Mouse (Mus musculus): ENCODE measurements around the gene Aqp6. TPM values are rescaled to one million over a fixed set of nuclear protein-coding genes. Genes with fewer than 3 reads are reported as not detected.

The Aqp6 gene
- polyA plus RNA-seq, 1 experiment, result not detected

DNA sequence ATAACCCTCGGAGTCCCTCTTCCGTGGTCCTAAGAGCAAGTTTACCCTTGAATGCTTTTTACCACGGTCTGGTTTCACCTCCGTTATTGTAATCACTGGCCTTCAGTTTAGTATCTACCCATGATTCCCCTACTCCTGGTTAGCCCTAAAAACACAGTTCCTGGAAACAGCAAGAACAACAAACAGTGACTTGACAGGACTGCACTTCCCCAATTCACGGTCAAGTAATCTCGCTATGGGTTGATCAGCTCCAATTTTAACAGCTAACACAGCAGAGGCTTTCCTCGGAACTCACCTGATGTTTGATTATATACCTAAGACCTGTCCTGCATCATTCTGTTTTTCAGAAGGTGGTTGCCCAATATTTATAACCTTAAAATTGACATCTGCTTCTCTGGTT, 33.5 kb downstream of the Aqp6 start:
- no peaks in the 10 kb centered on the region for H3K27me3 ChIP-seq (replicated peaks)
- H3K9me3 ChIP-seq, result no peaks in the 10 kb centered on the region
- no peak overlapping the region for H3K4me3 ChIP-seq (replicated peaks)
- H3K36me3 ChIP-seq (replicated peaks; ENCODE audit: low read length), result peaks cover 93% of the 10 kb centered on the region
- no peaks in the 10 kb centered on the region for H3K4me1 ChIP-seq
- no peak for TF ChIP-seq GATA1 (IDR thresholded peaks at IDR 0.05; ENCODE audit: borderline replicate concordance, low read length)
- no peak for TF ChIP-seq FLI1 (IDR thresholded peaks at IDR 0.05; ENCODE audit: low read length)

DNA sequence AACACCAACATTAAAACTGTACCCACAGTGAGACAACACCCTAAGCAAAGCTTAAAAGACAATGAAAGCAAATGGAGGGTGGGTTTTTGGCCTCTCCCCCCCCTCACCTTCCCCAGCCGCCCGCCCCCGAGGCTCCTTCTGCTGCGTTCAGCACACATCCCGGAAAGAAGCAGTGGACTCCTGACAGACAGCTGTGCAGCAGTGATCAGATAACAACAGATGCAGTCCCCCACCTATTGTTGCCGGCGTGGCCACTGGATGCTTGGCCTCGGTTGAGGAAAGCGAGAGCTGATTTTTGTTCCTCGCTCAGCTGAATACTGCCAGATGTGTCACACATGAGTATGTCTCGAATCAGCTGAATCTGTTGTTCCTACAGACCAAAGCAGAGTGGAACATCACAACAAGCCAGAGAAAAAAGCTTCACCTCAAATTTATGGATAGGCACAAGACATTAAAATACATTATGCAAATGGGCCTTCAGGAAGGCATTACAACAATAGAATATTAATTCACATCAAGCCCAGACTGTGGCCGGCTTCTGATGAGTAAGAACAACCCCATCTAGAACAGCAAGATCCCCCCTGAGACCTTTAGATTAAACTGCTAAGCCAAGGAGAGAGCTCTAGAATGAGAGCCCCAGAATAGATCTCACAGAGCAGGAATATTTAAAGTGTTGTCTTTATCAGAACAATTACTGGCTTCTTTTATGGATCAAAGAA, 36.4 kb downstream of the Aqp6 start:
- TF ChIP-seq FLI1 (IDR thresholded peaks at IDR 0.05; ENCODE audit: low read length) (no peak), GATA1 (IDR thresholded peaks at IDR 0.05; ENCODE audit: borderline replicate concordance, low read length) (no peak)
- H3K36me3 ChIP-seq (replicated peaks; ENCODE audit: low read length), result peaks cover 87% of the 10 kb centered on the region
- no peaks in the 10 kb centered on the region for H3K9me3 ChIP-seq
- H3K4me3 ChIP-seq (replicated peaks), result no peak overlapping the region
- H3K4me1 ChIP-seq, result no peaks in the 10 kb centered on the region
- no peaks in the 10 kb centered on the region for H3K27me3 ChIP-seq (replicated peaks)

DNA sequence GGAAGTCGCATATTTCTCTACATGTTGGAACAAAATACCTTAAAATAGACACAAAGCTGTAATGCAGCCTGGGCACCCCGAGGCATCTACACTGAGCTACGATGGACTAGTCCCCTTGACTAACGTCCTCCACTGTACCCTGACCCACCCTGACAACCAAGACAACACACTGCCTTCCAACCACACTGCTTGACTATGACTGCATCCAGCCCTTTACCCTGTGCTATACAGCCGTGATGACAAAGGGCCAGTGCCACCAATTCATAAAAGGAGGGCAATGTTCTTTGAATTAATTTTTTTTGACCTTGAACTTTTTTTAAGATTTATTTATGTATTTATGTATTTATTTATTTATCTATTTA, 36.9 kb downstream of the Aqp6 start:
- no peak overlapping the region for H3K4me3 ChIP-seq (replicated peaks)
- TF ChIP-seq FLI1 (IDR thresholded peaks at IDR 0.05; ENCODE audit: low read length) (no peak), GATA1 (IDR thresholded peaks at IDR 0.05; ENCODE audit: borderline replicate concordance, low read length) (no peak)
- H3K4me1 ChIP-seq, result no peaks in the 10 kb centered on the region
- no peaks in the 10 kb centered on the region for H3K27me3 ChIP-seq (replicated peaks)
- H3K9me3 ChIP-seq, result no peaks in the 10 kb centered on the region
- peaks cover 85% of the 10 kb centered on the region for H3K36me3 ChIP-seq (replicated peaks; ENCODE audit: low read length)

DNA sequence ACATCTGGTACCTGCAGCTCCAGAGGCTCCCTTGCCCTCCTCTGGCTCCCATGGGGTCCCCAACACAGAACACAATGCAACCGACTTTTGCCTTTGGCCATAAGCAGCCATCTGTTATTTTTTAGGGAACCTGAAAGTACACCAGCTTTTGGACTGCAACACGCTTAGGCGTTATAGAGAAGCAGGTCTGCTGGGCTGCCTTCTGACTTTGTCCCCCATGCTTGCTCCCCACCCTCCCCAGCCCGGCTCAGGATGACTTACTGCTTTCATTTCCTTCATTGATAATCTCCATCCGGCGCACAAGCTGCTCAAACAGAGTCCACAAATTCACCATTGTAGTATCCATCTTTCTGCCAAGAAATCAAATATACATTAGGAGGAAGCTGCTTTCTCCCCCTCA, 41.4 kb downstream of the Aqp6 start:
- peaks cover 41% of the 10 kb centered on the region for H3K36me3 ChIP-seq (replicated peaks; ENCODE audit: low read length)
- TF ChIP-seq FLI1 (IDR thresholded peaks at IDR 0.05; ENCODE audit: low read length), result no peak
- no peak for TF ChIP-seq GATA1 (IDR thresholded peaks at IDR 0.05; ENCODE audit: borderline replicate concordance, low read length)
- peaks cover 38% of the 10 kb centered on the region for H3K4me1 ChIP-seq
- H3K4me3 ChIP-seq (replicated peaks), result no peak overlapping the region
- no peaks in the 10 kb centered on the region for H3K9me3 ChIP-seq
- H3K27me3 ChIP-seq (replicated peaks), result no peaks in the 10 kb centered on the region

DNA sequence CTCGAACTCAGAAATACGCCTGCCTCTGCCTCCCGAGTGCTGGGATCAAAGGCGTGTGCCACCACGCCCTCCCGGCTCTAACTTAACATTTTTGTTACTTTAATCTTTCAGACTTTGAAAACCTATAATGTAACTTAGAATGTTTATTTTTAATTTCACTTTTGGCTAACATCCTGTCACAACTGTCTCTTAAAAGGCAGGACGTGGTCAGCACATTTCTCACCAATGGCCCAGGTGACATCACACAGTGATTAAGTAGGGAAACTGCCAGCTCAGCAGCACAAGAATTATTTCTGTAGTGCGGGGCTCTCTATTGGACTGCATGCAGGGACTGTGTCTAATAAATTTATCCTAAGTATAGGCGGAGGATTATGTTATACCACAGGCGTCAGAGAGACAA, 42.6 kb downstream of the Aqp6 start:
- H3K4me1 ChIP-seq, result peaks cover 48% of the 10 kb centered on the region
- no peak for TF ChIP-seq FLI1 (IDR thresholded peaks at IDR 0.05; ENCODE audit: low read length)
- TF ChIP-seq GATA1 (IDR thresholded peaks at IDR 0.05; ENCODE audit: borderline replicate concordance, low read length), result no peak
- H3K9me3 ChIP-seq, result no peaks in the 10 kb centered on the region
- H3K4me3 ChIP-seq (replicated peaks), result no peak overlapping the region
- H3K36me3 ChIP-seq (replicated peaks; ENCODE audit: low read length), result peaks cover 32% of the 10 kb centered on the region
- no peaks in the 10 kb centered on the region for H3K27me3 ChIP-seq (replicated peaks)

DNA sequence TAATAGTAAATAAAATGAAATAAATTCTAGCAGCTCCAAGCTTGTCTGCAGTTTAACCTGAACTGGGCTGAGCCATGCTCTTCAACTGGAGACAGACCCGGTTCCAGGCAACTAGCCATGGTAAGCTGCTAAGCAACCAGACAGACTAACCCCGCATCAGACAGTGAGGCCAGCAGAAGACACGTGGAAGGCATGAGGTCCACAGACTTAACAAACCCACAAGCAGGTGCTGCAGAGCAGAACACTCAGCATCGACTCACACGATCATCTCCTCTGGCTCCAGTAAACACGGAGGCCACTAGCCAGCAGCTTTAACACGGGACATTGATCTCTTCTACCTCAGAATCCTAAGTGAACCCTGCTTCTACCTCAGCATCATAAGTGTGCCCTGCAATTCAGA, 43.6 kb downstream of the Aqp6 start:
- Histone ChIP-seq H3K9me3 (no peaks in the 10 kb centered on the region), H3K27me3 (replicated peaks) (no peaks in the 10 kb centered on the region), H3K4me1 (peaks cover 57% of the 10 kb centered on the region), H3K4me3 (replicated peaks) (no peak overlapping the region), H3K36me3 (replicated peaks; ENCODE audit: low read length) (peaks cover 24% of the 10 kb centered on the region)
- TF ChIP-seq FLI1 (IDR thresholded peaks at IDR 0.05; ENCODE audit: low read length), result no peak
- TF ChIP-seq GATA1 (IDR thresholded peaks at IDR 0.05; ENCODE audit: borderline replicate concordance, low read length), result no peak

DNA sequence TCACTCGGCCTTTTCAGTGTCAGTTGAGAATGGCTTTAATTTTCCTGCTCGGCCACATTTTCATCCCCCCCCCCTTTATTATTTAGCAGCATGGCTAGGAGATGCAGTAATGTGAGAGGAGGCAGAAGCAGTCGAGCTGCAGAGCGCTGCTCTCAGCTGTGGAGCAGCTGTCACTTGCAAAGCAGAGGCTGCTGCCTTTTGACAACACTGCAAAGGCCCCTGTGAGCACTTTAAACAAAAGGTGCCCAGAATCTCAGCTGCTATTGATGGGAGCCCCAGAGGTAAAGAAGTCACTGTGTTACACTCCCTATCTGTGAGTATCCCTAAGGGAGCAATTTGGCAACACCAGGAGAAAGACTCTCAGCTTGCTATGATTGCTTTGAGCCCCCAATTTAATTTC, 47.1 kb downstream of the Aqp6 start:
- no peaks in the 10 kb centered on the region for H3K36me3 ChIP-seq (replicated peaks; ENCODE audit: low read length)
- TF ChIP-seq GATA1 (IDR thresholded peaks at IDR 0.05; ENCODE audit: borderline replicate concordance, low read length), result no peak
- peaks cover 8% of the 10 kb centered on the region for H3K27me3 ChIP-seq (replicated peaks)
- H3K9me3 ChIP-seq, result no peaks in the 10 kb centered on the region
- peaks cover 86% of the 10 kb centered on the region for H3K4me1 ChIP-seq
- no peak overlapping the region for H3K4me3 ChIP-seq (replicated peaks)

DNA sequence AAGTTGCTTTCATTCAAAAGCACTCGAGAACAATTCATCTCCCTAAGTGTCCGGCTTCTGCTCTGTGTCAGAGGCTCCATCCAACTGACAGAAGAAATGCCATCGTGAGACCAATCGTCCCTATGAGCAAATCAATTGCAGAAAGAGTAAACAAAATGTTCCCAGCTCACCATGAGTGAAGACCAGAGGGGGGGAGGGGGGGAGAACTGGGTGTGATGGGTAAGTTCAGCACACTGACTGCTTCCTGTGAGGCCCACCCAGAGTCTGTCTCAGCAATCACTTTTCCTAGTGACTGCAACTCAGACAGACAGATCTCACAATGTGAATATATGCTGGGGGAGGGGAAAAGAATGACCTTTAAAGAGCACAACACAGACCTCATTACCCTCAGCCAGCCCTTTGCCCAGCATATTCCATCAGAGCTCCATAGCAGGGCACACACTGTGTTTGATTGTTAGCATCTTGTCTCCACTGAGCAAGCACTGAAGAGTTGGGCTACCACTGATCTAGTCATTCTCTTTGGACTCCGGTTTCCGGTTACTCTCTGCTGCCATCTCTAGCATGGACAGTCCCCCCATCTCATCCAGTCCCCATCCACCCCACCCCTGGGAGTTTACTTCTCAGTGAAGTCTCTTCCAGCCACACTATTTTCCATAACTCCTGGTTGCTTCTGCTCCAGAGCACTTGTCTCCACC, 48.0 kb downstream of the Aqp6 start:
- no peaks in the 10 kb centered on the region for H3K9me3 ChIP-seq
- peaks cover 17% of the 10 kb centered on the region for H3K27me3 ChIP-seq (replicated peaks)
- H3K4me3 ChIP-seq (replicated peaks), result peak overlapping the region; percentile 54
- H3K4me1 ChIP-seq, result peaks cover 86% of the 10 kb centered on the region
- H3K36me3 ChIP-seq (replicated peaks; ENCODE audit: low read length), result no peaks in the 10 kb centered on the region
- no peak for TF ChIP-seq GATA1 (IDR thresholded peaks at IDR 0.05; ENCODE audit: borderline replicate concordance, low read length)
- no peak for TF ChIP-seq FLI1 (IDR thresholded peaks at IDR 0.05; ENCODE audit: low read length)

DNA sequence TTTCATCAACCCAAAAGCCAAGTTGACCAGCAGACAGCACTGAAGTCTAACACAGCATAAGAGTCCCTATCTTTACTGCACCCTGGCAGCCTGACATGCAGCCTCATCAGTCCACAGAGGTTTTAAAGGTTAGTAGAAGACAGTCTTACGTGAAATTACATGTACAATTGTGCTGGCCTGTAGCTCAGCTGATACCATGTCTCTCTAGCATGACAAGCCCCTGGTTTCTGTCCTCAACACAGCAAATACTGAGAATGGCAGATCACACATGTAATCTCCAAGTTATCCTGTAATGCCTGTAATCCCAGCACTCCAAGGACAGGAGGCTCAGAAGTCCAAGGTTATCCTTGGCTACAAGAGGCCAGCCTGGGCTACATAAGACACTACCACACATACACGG, 49.1 kb downstream of the Aqp6 start:
- no peaks in the 10 kb centered on the region for H3K36me3 ChIP-seq (replicated peaks; ENCODE audit: low read length)
- no peak for TF ChIP-seq FLI1 (IDR thresholded peaks at IDR 0.05; ENCODE audit: low read length)
- no peak for TF ChIP-seq GATA1 (IDR thresholded peaks at IDR 0.05; ENCODE audit: borderline replicate concordance, low read length)
- peaks cover 79% of the 10 kb centered on the region for H3K4me1 ChIP-seq
- no peaks in the 10 kb centered on the region for H3K9me3 ChIP-seq
- peaks cover 28% of the 10 kb centered on the region for H3K27me3 ChIP-seq (replicated peaks)
- peak overlapping the region; percentile 94 for H3K4me3 ChIP-seq (replicated peaks)

DNA sequence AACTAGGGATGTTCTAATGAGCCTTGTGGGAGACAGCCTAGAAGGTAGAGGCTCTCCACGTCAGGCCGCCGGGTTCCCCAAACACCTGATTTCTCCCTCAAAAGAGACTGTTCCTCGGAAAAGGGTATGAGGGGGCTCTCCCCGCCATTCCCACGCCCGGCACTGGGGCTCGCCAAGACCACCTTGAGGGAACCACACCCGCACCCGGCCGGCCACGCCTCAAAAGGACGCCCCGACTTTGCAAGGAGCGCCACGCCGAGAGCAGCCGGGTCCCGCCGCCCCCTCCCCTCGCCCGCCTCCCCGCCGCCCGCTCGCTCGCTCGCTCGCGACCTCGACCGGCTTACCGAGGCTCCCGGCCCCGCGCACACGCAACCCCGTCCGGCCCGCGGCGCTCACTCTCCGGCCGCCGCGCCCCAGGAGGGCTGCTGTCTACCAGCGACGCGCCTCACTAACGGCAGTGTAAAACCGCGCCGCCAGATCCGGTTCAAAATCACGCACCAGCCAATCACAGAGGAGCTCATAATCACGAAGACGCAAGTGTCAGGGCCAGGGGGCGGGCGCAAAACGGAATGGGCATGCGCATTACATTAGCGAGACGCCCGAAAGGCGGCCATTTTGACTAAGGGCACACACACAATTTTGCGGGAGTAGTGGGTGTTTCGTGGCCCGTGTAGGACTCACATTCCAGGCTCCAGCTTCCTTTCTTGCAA, 50.1 kb downstream of the Aqp6 start, which contains the start of gene Racgap1:
TSS of gene Racgap1 (minus strand) at position 494 of the 710 bp plus-strand sequence.
- no peaks in the 10 kb centered on the region for H3K9me3 ChIP-seq
- no peaks in the 10 kb centered on the region for H3K36me3 ChIP-seq (replicated peaks; ENCODE audit: low read length)
- H3K27me3 ChIP-seq (replicated peaks), result peaks cover 38% of the 10 kb centered on the region
- no peak for TF ChIP-seq GATA1 (IDR thresholded peaks at IDR 0.05; ENCODE audit: borderline replicate concordance, low read length)
- peak; percentile 34; the same call in 1 of the 2 replicates for TF ChIP-seq FLI1 (IDR thresholded peaks at IDR 0.05; ENCODE audit: low read length)
- H3K4me3 ChIP-seq (replicated peaks), result peak within 1 kb of the TSS; percentile 94
- H3K4me1 ChIP-seq, result peaks cover 75% of the 10 kb centered on the region
